Mouse (Mus musculus) CH12.LX (cell line): ENCODE measurements at regions not wholly inside any gene's neighbourhood (a gene's known extent, or its start where the extent isn't known, plus 50 kb on each side); places are given as distances from the start of the nearest gene placed in this dataset.

Source experiments
- DNase-seq: peaks from one replicate; pipeline ENCODE4 v3.0.0-alpha.2; 2013; ENCODE audit errors: extremely low read depth
- H3K27ac ChIP-seq: 2 replicates; pipeline ENCODE4 v1.5.1; 2012; ENCODE audit warnings: low read depth, mild to moderate bottlenecking, control low read depth, moderate library complexity; ENCODE audit not compliant: insufficient read depth
- H3K27me3 ChIP-seq: replicated peaks from 2 replicates; pipeline ENCODE3; 2012; ENCODE audit warnings: inconsistent platforms
- H3K36me3 ChIP-seq, 2 experiments: replicated peaks in 1 of 2; 2 replicates each; pipeline versions ENCODE3 to v1.6.1; 2012; ENCODE audit warnings: inconsistent platforms in 1 of 2, low read length in 1 of 2, mild to moderate bottlenecking in 1 of 2, mixed read lengths in 1 of 2, moderate library complexity in 1 of 2; ENCODE audit not compliant: control insufficient read depth in 1 of 2, insufficient read depth in 1 of 2
- H3K4me1 ChIP-seq, 2 experiments: 2 replicates each; pipeline ENCODE4 v1.6.1; 2012; ENCODE audit warnings: inconsistent platforms in 1 of 2, moderate library complexity in 1 of 2; ENCODE audit not compliant: insufficient read depth in 2 of 2, control insufficient read depth in 1 of 2
- H3K4me2 ChIP-seq: 2 replicates; pipeline ENCODE4 v1.6.1; 2012; ENCODE audit warnings: low read depth, mild to moderate bottlenecking, control low read depth; ENCODE audit not compliant: poor library complexity, insufficient read depth, severe bottlenecking
- H3K4me3 ChIP-seq, 3 experiments: fragments of 150-350 bp in 1 of 3; sonication (generic) in 1 of 3; replicated peaks in 1 of 3; 2 replicates each; pipeline versions ENCODE3 to v1.5.1; 2011 to 2012; ENCODE audit warnings: low read depth in 2 of 3, low read length in 2 of 3, mild to moderate bottlenecking in 2 of 3, moderate library complexity in 2 of 3, control low read depth in 1 of 3, improper control_type of control experiment in 1 of 3, inconsistent platforms in 1 of 3, mixed read lengths in 1 of 3; ENCODE audit not compliant: poor library complexity in 1 of 3
- H3K79me2 ChIP-seq: replicated peaks from 2 replicates; pipeline ENCODE4 v1.6.1; 2012; ENCODE audit warnings: mild to moderate bottlenecking, moderate library complexity; ENCODE audit not compliant: control insufficient read depth, poor library complexity, insufficient read depth, severe bottlenecking; ENCODE audit errors: extremely low read depth
- H3K9ac ChIP-seq: 2 replicates; pipeline ENCODE4 v1.6.1; 2012; ENCODE audit warnings: low read depth, mild to moderate bottlenecking, control low read depth, moderate library complexity; ENCODE audit not compliant: insufficient read depth
- H3K9me3 ChIP-seq: replicated peaks from 2 replicates; pipeline ENCODE3; 2012; ENCODE audit warnings: low read length, inconsistent platforms, mixed read lengths
- BHLHE40 ChIP-seq: IDR thresholded peaks from 2 replicates; pipeline ENCODE4 v1.6.1; 2011; ENCODE audit warnings: mild to moderate bottlenecking, low read depth, low read length, improper control_type of control experiment
- CHD1 ChIP-seq: IDR thresholded peaks from 2 replicates; pipeline ENCODE4 v1.6.1; 2012; ENCODE audit warnings: low read depth, low read length, improper control_type of control experiment, inconsistent platforms
- E2F4 ChIP-seq: IDR thresholded peaks from 2 replicates; pipeline ENCODE4 v1.6.1; 2011; ENCODE audit warnings: low read depth, low read length, improper control_type of control experiment; ENCODE audit not compliant: insufficient replicate concordance
- ELF1 ChIP-seq: IDR thresholded peaks from 2 replicates; pipeline ENCODE4 v1.6.1; 2014; ENCODE audit warnings: low read depth, mild to moderate bottlenecking, inconsistent platforms, low read length, improper control_type of control experiment
- EP300 ChIP-seq: IDR thresholded peaks from 2 replicates; pipeline ENCODE4 v1.6.1; 2011; ENCODE audit warnings: low read length, improper control_type of control experiment
- HCFC1 ChIP-seq: IDR thresholded peaks from 2 replicates; pipeline ENCODE4 v1.6.1; 2012; ENCODE audit warnings: low read depth, mild to moderate bottlenecking, inconsistent platforms, low read length, improper control_type of control experiment
- JUN ChIP-seq: IDR thresholded peaks from 2 replicates; pipeline ENCODE4 v1.6.1; 2011; ENCODE audit warnings: low read depth, mild to moderate bottlenecking, low read length, improper control_type of control experiment, moderate library complexity; ENCODE audit not compliant: insufficient read depth
- JUND ChIP-seq: conservative IDR thresholded peaks from 2 replicates; pipeline ENCODE4 v1.6.1; 2011; ENCODE audit warnings: low read depth, low read length, improper control_type of control experiment
- MAX ChIP-seq: IDR thresholded peaks from 2 replicates; pipeline ENCODE4 v1.6.1; 2011; ENCODE audit warnings: low read length, improper control_type of control experiment
- MAZ ChIP-seq: IDR thresholded peaks from 2 replicates; pipeline ENCODE4 v1.6.1; 2012; ENCODE audit warnings: low read depth, mild to moderate bottlenecking, inconsistent platforms, low read length, improper control_type of control experiment, moderate library complexity
- MXI1 ChIP-seq: IDR thresholded peaks from 2 replicates; pipeline ENCODE4 v1.6.1; 2011; ENCODE audit warnings: mild to moderate bottlenecking, low read depth, low read length, improper control_type of control experiment
- MYC ChIP-seq: IDR thresholded peaks from 2 replicates; pipeline ENCODE4 v1.6.1; 2011; ENCODE audit warnings: low read depth, mild to moderate bottlenecking, improper control_type of control experiment, low read length
- NELFE ChIP-seq: IDR thresholded peaks from 2 replicates; pipeline ENCODE4 v1.6.1; 2011; ENCODE audit warnings: low read depth, low read length, improper control_type of control experiment
- POLR2AphosphoS2 ChIP-seq: IDR thresholded peaks from 2 replicates; pipeline ENCODE4 v1.6.1; 2011; ENCODE audit warnings: low read depth, low read length, improper control_type of control experiment
- RAD21 ChIP-seq: IDR thresholded peaks from 2 replicates; pipeline ENCODE4 v1.6.1; 2011; ENCODE audit warnings: low read depth, mild to moderate bottlenecking, low read length, improper control_type of control experiment, moderate library complexity
- SMC3 ChIP-seq: IDR thresholded peaks from 2 replicates; pipeline ENCODE4 v1.6.1; 2011; ENCODE audit warnings: low read depth, low read length, improper control_type of control experiment
- TCF12 ChIP-seq: IDR thresholded peaks from 2 replicates; pipeline ENCODE4 v1.6.1; 2014; ENCODE audit warnings: low read depth, mild to moderate bottlenecking, inconsistent platforms, low read length, improper control_type of control experiment
- UBTF ChIP-seq: IDR thresholded peaks from 2 replicates; pipeline ENCODE4 v1.6.1; 2012; ENCODE audit warnings: low read depth, mild to moderate bottlenecking, inconsistent platforms, low read length, improper control_type of control experiment, moderate library complexity
- ZKSCAN1 ChIP-seq: IDR thresholded peaks from 2 replicates; pipeline ENCODE4 v1.6.1; 2012; ENCODE audit warnings: low read depth, inconsistent platforms, low read length, improper control_type of control experiment, borderline replicate concordance
- ZMIZ1 ChIP-seq: IDR thresholded peaks from 2 replicates; pipeline ENCODE4 v1.6.1; 2012; ENCODE audit warnings: low read depth, mild to moderate bottlenecking, inconsistent platforms, low read length, improper control_type of control experiment
- dilution Hi-C: fragments of 300-500 bp; cut with MboI; formaldehyde crosslinking; loops from 2 replicates; pipeline ENCODE4 v1.14.3; 2020; ENCODE audit warnings: low sequenced_read_pairs; ENCODE audit not compliant: extremely low pct_unique_long_range_greater_than_20kb, extremely low pct_ligation_motif_present
- in situ Hi-C: fragments of 300-500 bp; cut with MboI; formaldehyde crosslinking; loops from 3 replicates; pipeline ENCODE4 v1.14.3; 2019; ENCODE audit warnings: low sequenced_read_pairs, low pct_ligation_motif_present, low pct_unique_long_range_greater_than_20kb, mixed read lengths

GRCm38 (mm10) chr19:54756681-54757257 lies 370.3 kb downstream of the Gpam start:
- Histone ChIP-seq H3K79me2 (no peaks in the 10 kb centered on the region), H3K4me3 (no peak overlapping the region), H3K36me3 (no peaks in the 10 kb centered on the region), H3K9me3 (no peaks in the 10 kb centered on the region), H3K4me2 (no peak overlapping the region), H3K9ac (no peak overlapping the region), H3K27ac (no peak overlapping the region)
- dilution Hi-C loops: no loop called here
- peak; percentile 3 for DNase-seq
- no peak for TF ChIP-seq EP300
- no peak for TF ChIP-seq UBTF
- no peak for TF ChIP-seq BHLHE40
- no peak for TF ChIP-seq CHD1
- TF ChIP-seq MAZ: no peak
- TF ChIP-seq TCF12: no peak
- no peak for TF ChIP-seq E2F4
- TF ChIP-seq POLR2AphosphoS2: no peak
- TF ChIP-seq ZMIZ1: no peak
- no peak for TF ChIP-seq MAX
- TF ChIP-seq JUND: no peak
- no peak for TF ChIP-seq ZKSCAN1
- no peak for TF ChIP-seq SMC3
- no peak for TF ChIP-seq ELF1
- TF ChIP-seq JUN: no peak
- TF ChIP-seq, all 38 proteins: peak for 0
- in situ Hi-C loops: no loop called here
- Histone ChIP-seq H3K27me3 (no peaks in the 10 kb centered on the region), H3K4me1 (peaks cover 0 to 10% of the 10 kb centered on the region in 2 experiments; a peak in 2 of 4 replicates)

- Histone ChIP-seq H3K4me2 (no peak overlapping the region), H3K79me2 (no peaks in the 10 kb centered on the region), H3K36me3 (no peaks in the 10 kb centered on the region), H3K9me3 (no peaks in the 10 kb centered on the region), H3K4me3 (no peak overlapping the region), H3K9ac (no peak overlapping the region), H3K4me1 (peaks cover 0 to 10% of the 10 kb centered on the region in 2 experiments; a peak in 2 of 4 replicates), H3K27me3 (no peaks in the 10 kb centered on the region), H3K27ac (no peak overlapping the region)
- DNase-seq: no peak
- dilution Hi-C loops (no loop called here), in situ Hi-C loops (no loop called here)
- TF ChIP-seq NELFE (no peak), MXI1 (no peak), UBTF (no peak), MYC (no peak), HCFC1 (no peak), CHD1 (no peak), TCF12 (no peak), RAD21 (no peak)
Observed at GRCm38 (mm10) chr19:54755451-54755850, 371.6 kb downstream of the Gpam start.
